Mouse (Mus musculus): ENCODE data around the gene Farp2.

The Farp2 gene

GRCm38 (mm10) chr1:93563649-93564048, 51.8 kb downstream of the Farp2 start:
- DNase-seq, result no peak

GRCm38 (mm10) chr1:93564781-93565180, 52.9 kb downstream of the Farp2 start:
- DNase-seq, result no peak

GRCm38 (mm10) chr1:93567013-93567412, 55.1 kb downstream of the Farp2 start:
- no peak for DNase-seq

- no peak for DNase-seq
These were observed 56.0 kb downstream of the Farp2 start for GRCm38 (mm10) chr1:93567717-93568497.

- no peak for DNase-seq
These were observed 65.2 kb downstream of the Farp2 start for GRCm38 (mm10) chr1:93577066-93577465.

- no peak for DNase-seq
These were observed 66.0 kb downstream of the Farp2 start for GRCm38 (mm10) chr1:93577861-93578260.

GRCm38 (mm10) chr1:93581545-93581944, 69.7 kb downstream of the Farp2 start:
- no peak for DNase-seq

- DNase-seq, result no peak
These were observed 76.5 kb downstream of the Farp2 start for GRCm38 (mm10) chr1:93588346-93588745.

- DNase-seq, result no peak
These were observed 82.1 kb downstream of the Farp2 start for GRCm38 (mm10) chr1:93593960-93594359.

- DNase-seq, result no peak
These were observed 84.0 kb downstream of the Farp2 start for GRCm38 (mm10) chr1:93595916-93596315.

GRCm38 (mm10) chr1:93602911-93603310, 91.0 kb downstream of the Farp2 start:
- no peak for DNase-seq

- no peak for DNase-seq
These were observed 92.0 kb downstream of the Farp2 start for GRCm38 (mm10) chr1:93603921-93604320.

GRCm38 (mm10) chr1:93607090-93608083, 95.5 kb downstream of the Farp2 start:
- DNase-seq, result no peak

GRCm38 (mm10) chr1:93608696-93609245, 96.9 kb downstream of the Farp2 start:
- DNase-seq, result no peak

- no peak for DNase-seq
These were observed 97.9 kb downstream of the Farp2 start for GRCm38 (mm10) chr1:93609762-93610161.

GRCm38 (mm10) chr1:93618059-93618748, 106.3 kb downstream of the Farp2 start:
- no peak for DNase-seq

- DNase-seq, result no peak
These were observed 107.1 kb downstream of the Farp2 start for GRCm38 (mm10) chr1:93618948-93619347.

GRCm38 (mm10) chr1:93624502-93624901, 112.6 kb downstream of the Farp2 start:
- no peak for DNase-seq

- DNase-seq, result no peak
These were observed 118.9 kb downstream of the Farp2 start for GRCm38 (mm10) chr1:93630796-93631195.

- no peak for DNase-seq
These were observed 120.8 kb downstream of the Farp2 start for GRCm38 (mm10) chr1:93632723-93633122.

GRCm38 (mm10) chr1:93634481-93634891, 122.6 kb downstream of the Farp2 start:
- peak; percentile 53 for DNase-seq

- DNase-seq, result no peak
These were observed 123.3 kb downstream of the Farp2 start for GRCm38 (mm10) chr1:93635091-93635579.
